Mouse (Mus musculus): ENCODE measurements around the gene Tnrc6b. TPM values are rescaled to one million over a fixed set of nuclear protein-coding genes. Genes with fewer than 3 reads are reported as not detected.

Tnrc6b gene
- polyA plus RNA-seq, 1 experiment from 2014 or later = 22.1 TPM

DNA sequence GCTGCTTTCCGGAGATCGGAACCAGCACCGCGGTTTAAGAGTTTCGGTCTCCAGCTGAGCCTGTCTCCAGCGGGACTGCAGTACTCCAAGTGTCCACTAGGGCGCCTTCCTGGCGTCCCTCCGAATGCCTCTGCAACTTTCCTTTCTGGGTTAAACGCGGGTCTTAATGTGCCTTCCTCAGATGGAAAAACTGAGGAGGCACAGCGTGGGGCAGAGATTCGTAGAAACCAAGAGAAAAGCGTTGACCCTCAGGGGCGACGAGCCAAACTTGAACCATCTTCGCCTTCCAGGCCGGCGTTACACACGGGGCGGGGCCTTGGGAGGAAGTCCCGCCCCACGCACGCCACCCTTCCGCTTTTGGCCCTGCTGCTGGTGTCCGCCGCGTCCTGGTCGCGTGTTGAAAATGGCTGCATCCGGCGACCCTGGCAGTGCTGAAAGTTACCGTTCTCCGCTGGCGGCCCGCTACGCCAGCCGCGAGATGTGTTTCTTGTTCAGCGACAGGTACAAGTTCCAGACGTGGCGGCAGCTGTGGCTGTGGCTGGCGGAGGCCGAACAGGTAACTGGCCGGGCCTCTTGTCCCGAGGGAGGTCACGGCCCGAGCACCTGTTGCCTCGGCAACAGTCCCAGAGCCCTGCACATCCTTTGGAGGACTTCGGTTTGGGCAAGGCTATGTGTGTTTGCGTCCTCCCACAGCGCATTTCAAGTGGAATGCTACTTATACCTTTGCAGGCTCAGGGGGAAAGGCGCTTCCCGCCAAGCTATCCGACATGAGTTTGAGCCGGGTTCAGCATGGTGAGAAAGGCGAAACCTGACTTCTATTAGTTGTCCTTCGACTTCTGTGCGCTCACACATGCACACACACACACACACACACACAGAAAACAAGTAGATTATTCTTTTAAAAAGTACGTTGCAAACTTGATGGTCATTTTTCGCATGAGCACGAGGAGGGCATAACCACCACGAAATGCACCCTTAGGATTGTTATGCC, 237.3 kb downstream of the Tnrc6b start, which contains the start of gene Adsl:
Adsl (plus strand) TSS at position 346 of the 991 bp plus-strand sequence.
- Histone ChIP-seq H3K27ac (ENCODE audit: low read length) (peak within 1 kb of the TSS; percentile 69), H3K27me3 (ENCODE audit: control insufficient read depth, insufficient read depth, low read depth, low read length) (no peaks in the 10 kb centered on the region), H3K9ac (ENCODE audit: low read depth, low read length) (peak within 1 kb of the TSS; percentile 79), H3K36me3 (ENCODE audit: control insufficient read depth, insufficient read depth) (peaks cover 4% of the 10 kb centered on the region), H3K4me1 (ENCODE audit: control insufficient read depth, low read depth, low read length) (peaks cover 15% of the 10 kb centered on the region), H3K4me3 (ENCODE audit: low read depth, low read length) (peak within 1 kb of the TSS; percentile 93), H3K4me2 (ENCODE audit: low read depth, low read length) (peak within 1 kb of the TSS; percentile 73), H3K9me3 (replicated peaks; ENCODE audit: control insufficient read depth, low read length) (no peaks in the 10 kb centered on the region)
- peak; percentile 95 for ATAC-seq (ENCODE audit: low read depth)
- under 1% methylated on average over 63 of the region's 63 CpGs for WGBS (ENCODE audit: insufficient replicate concordance)

DNA sequence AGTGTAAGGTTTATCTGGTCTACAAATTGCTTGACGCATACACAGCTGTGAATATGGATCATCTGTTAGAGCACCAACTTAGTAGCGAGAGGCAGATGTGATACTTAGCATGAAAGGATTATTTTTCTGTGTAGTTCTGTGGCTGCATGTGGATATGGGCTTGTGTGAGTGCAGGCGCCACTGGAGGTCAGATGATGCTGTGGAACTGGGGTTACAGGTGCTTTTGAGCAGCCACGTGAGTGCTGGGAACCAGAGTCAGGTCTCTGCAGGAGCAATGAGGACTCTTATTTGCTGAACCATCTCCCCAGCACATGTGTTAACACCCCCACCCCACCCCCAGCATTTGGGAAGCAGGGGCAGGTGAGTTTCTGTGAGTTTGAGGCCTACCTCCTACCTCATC, 238.3 kb downstream of the Tnrc6b start:
- Histone ChIP-seq H3K4me3 (ENCODE audit: low read depth, low read length) (peak overlapping the region; percentile 93), H3K27me3 (ENCODE audit: control insufficient read depth, insufficient read depth, low read depth, low read length) (no peaks in the 10 kb centered on the region), H3K27ac (ENCODE audit: low read length) (no peak overlapping the region), H3K4me1 (ENCODE audit: control insufficient read depth, low read depth, low read length) (peaks cover 15% of the 10 kb centered on the region), H3K9ac (ENCODE audit: low read depth, low read length) (peak overlapping the region; percentile 79), H3K9me3 (replicated peaks; ENCODE audit: control insufficient read depth, low read length) (no peaks in the 10 kb centered on the region), H3K4me2 (ENCODE audit: low read depth, low read length) (peak overlapping the region; percentile 73), H3K36me3 (ENCODE audit: control insufficient read depth, insufficient read depth) (peaks cover 14% of the 10 kb centered on the region)
- no peak for ATAC-seq (ENCODE audit: low read depth)
- WGBS (ENCODE audit: insufficient replicate concordance) = 24% methylated on average over 4 of the region's 4 CpGs

GRCm38 (mm10) chr15:80950055-80950454, 238.9 kb downstream of the Tnrc6b start:
- 73% methylated on average over 7 of the region's 7 CpGs for WGBS (ENCODE audit: insufficient replicate concordance)
- Histone ChIP-seq H3K4me1 (ENCODE audit: control insufficient read depth, low read depth, low read length) (peaks cover 15% of the 10 kb centered on the region), H3K27me3 (ENCODE audit: control insufficient read depth, insufficient read depth, low read depth, low read length) (no peaks in the 10 kb centered on the region), H3K9me3 (replicated peaks; ENCODE audit: control insufficient read depth, low read length) (no peaks in the 10 kb centered on the region), H3K4me2 (ENCODE audit: low read depth, low read length) (peak overlapping the region; percentile 73; the same call in 1 of the 2 replicates), H3K27ac (ENCODE audit: low read length) (no peak overlapping the region), H3K9ac (ENCODE audit: low read depth, low read length) (no peak overlapping the region), H3K4me3 (ENCODE audit: low read depth, low read length) (no peak overlapping the region), H3K36me3 (ENCODE audit: control insufficient read depth, insufficient read depth) (peaks cover 19% of the 10 kb centered on the region)
- no peak for ATAC-seq (ENCODE audit: low read depth)

GRCm38 (mm10) chr15:80953971-80954370, 242.9 kb downstream of the Tnrc6b start:
- Histone ChIP-seq H3K4me3 (ENCODE audit: low read depth, low read length) (no peak overlapping the region), H3K4me1 (ENCODE audit: control insufficient read depth, low read depth, low read length) (peaks cover 11% of the 10 kb centered on the region), H3K4me2 (ENCODE audit: low read depth, low read length) (no peak overlapping the region), H3K36me3 (ENCODE audit: control insufficient read depth, insufficient read depth) (peaks cover 34% of the 10 kb centered on the region), H3K27ac (ENCODE audit: low read length) (no peak overlapping the region), H3K9me3 (replicated peaks; ENCODE audit: control insufficient read depth, low read length) (no peaks in the 10 kb centered on the region), H3K9ac (ENCODE audit: low read depth, low read length) (no peak overlapping the region), H3K27me3 (ENCODE audit: control insufficient read depth, insufficient read depth, low read depth, low read length) (no peaks in the 10 kb centered on the region)
- ATAC-seq (ENCODE audit: low read depth) = no peak
- WGBS (ENCODE audit: insufficient replicate concordance) = 76% methylated on average over 9 of the region's 9 CpGs

DNA sequence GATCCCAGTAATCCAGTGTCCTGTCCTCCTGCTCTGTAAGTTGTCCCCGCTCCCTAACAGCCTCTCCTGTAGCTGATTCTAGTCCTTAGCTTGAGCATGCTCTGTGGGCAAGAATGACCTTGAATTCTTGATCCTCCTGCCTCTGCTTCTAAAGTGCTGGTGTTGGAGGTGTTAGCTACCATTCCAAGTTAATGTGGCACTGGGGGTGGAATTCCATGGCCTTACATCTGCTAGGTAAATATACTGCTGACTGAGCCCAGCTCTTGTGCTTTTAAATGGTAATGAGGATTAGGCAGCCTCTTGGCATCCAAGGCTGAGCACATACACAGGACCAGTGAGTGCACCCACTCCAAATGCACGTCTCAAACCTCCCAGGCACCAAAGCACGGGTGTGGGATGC, 243.7 kb downstream of the Tnrc6b start:
- Histone ChIP-seq H3K9ac (ENCODE audit: low read depth, low read length) (no peak overlapping the region), H3K36me3 (ENCODE audit: control insufficient read depth, insufficient read depth) (peaks cover 34% of the 10 kb centered on the region), H3K9me3 (replicated peaks; ENCODE audit: control insufficient read depth, low read length) (no peaks in the 10 kb centered on the region), H3K4me1 (ENCODE audit: control insufficient read depth, low read depth, low read length) (peaks cover 3% of the 10 kb centered on the region), H3K4me2 (ENCODE audit: low read depth, low read length) (no peak overlapping the region), H3K4me3 (ENCODE audit: low read depth, low read length) (no peak overlapping the region), H3K27ac (ENCODE audit: low read length) (no peak overlapping the region), H3K27me3 (ENCODE audit: control insufficient read depth, insufficient read depth, low read depth, low read length) (no peaks in the 10 kb centered on the region)
- no peak for ATAC-seq (ENCODE audit: low read depth)
- 76% methylated on average over 3 of the region's 3 CpGs for WGBS (ENCODE audit: insufficient replicate concordance)

DNA sequence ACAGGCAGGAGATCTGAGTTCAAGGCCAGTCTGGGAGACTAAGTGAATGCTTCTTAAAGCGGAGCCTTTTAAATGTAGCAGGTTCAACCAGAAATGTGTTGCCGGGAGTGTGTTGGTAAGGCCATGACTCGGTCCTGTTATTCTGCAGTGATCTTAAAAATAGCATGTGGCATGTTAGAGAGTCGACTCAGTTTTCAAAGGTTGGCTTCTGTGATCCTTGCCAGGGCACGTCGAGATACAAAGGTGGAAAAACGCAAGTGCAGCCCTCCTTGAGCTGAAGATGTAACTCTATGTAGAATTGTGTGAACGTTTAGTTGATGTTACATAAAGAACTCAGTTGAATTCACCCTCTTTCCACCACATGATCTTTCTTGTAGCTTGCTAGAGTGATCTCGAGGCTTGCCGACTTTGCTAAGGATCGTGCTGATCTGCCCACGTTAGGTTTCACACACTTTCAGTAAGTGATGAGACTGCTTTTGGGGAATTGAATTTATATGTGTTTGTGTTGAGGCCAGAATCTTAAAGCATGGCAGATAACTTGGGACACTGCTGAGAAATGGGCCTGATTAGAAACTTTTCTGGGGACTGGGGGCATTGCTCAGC, 244.8 kb downstream of the Tnrc6b start:
- ATAC-seq (ENCODE audit: low read depth) = no peak
- Histone ChIP-seq H3K36me3 (ENCODE audit: control insufficient read depth, insufficient read depth) (peaks cover 37% of the 10 kb centered on the region), H3K27me3 (ENCODE audit: control insufficient read depth, insufficient read depth, low read depth, low read length) (no peaks in the 10 kb centered on the region), H3K9ac (ENCODE audit: low read depth, low read length) (no peak overlapping the region), H3K4me3 (ENCODE audit: low read depth, low read length) (no peak overlapping the region), H3K4me1 (ENCODE audit: control insufficient read depth, low read depth, low read length) (no peaks in the 10 kb centered on the region), H3K4me2 (ENCODE audit: low read depth, low read length) (no peak overlapping the region), H3K9me3 (replicated peaks; ENCODE audit: control insufficient read depth, low read length) (no peaks in the 10 kb centered on the region), H3K27ac (ENCODE audit: low read length) (no peak overlapping the region)
- 83% methylated on average over 12 of the region's 12 CpGs for WGBS (ENCODE audit: insufficient replicate concordance)

- H3K36me3 ChIP-seq (ENCODE audit: control insufficient read depth, insufficient read depth) = peaks cover 24% of the 10 kb centered on the region
- no peak overlapping the region for H3K27ac ChIP-seq (ENCODE audit: low read length)
These were observed 258.3 kb downstream of the Tnrc6b start for GRCm38 (mm10) chr15:80969371-80969770.

GRCm38 (mm10) chr15:80974311-80974710, 263.2 kb downstream of the Tnrc6b start:
- Histone ChIP-seq H3K9ac (ENCODE audit: low read depth, low read length) (no peak overlapping the region), H3K9me3 (replicated peaks; ENCODE audit: control insufficient read depth, low read length) (no peaks in the 10 kb centered on the region), H3K4me1 (ENCODE audit: control insufficient read depth, low read depth, low read length) (peaks cover 13% of the 10 kb centered on the region), H3K27me3 (ENCODE audit: control insufficient read depth, insufficient read depth, low read depth, low read length) (no peaks in the 10 kb centered on the region), H3K36me3 (ENCODE audit: control insufficient read depth, insufficient read depth) (peaks cover 2% of the 10 kb centered on the region; the same call in 1 of the 2 replicates), H3K27ac (ENCODE audit: low read length) (no peak overlapping the region), H3K4me2 (ENCODE audit: low read depth, low read length) (no peak overlapping the region), H3K4me3 (ENCODE audit: low read depth, low read length) (no peak overlapping the region)
- 44% methylated on average over 5 of the region's 5 CpGs for WGBS (ENCODE audit: insufficient replicate concordance)
- no peak for ATAC-seq (ENCODE audit: low read depth)

More at GRCm38 (mm10) chr15:80969371-80969770, 258.3 kb downstream of the Tnrc6b start:
- no peak for ATAC-seq (ENCODE audit: low read depth)
- Histone ChIP-seq H3K9ac (ENCODE audit: low read depth, low read length) (no peak overlapping the region), H3K9me3 (replicated peaks; ENCODE audit: control insufficient read depth, low read length) (no peaks in the 10 kb centered on the region), H3K4me3 (ENCODE audit: low read depth, low read length) (no peak overlapping the region), H3K27me3 (ENCODE audit: control insufficient read depth, insufficient read depth, low read depth, low read length) (no peaks in the 10 kb centered on the region), H3K4me1 (ENCODE audit: control insufficient read depth, low read depth, low read length) (no peaks in the 10 kb centered on the region), H3K4me2 (ENCODE audit: low read depth, low read length) (no peak overlapping the region)
- 56% methylated on average over 1 of the region's 1 CpGs for WGBS (ENCODE audit: insufficient replicate concordance)

DNA sequence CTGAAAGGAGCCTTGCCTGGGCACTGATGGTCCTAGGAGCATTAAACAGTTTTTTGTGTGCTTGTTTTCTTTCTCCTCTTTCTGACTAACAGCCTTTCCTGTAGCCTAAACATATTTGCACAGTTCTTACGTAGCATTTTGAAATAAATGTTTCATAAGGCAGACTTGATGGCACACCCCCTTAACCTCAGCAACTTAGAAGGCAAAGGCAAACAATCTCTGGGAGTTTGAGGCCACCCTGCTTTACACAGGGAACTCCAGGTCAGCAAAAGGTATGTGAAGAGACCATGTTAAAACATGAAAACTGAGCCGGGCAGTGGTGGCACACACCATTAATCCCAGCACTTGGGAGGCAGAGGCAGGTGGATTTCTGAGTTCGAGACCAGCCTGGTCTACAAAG, 264.6 kb downstream of the Tnrc6b start:
- 68% methylated on average over 3 of the region's 3 CpGs for WGBS (ENCODE audit: insufficient replicate concordance)
- no peak overlapping the region for H3K27ac ChIP-seq (ENCODE audit: low read length)
- H3K9me3 ChIP-seq (replicated peaks; ENCODE audit: control insufficient read depth, low read length) = no peaks in the 10 kb centered on the region
- H3K4me2 ChIP-seq (ENCODE audit: low read depth, low read length) = no peak overlapping the region
- H3K4me3 ChIP-seq (ENCODE audit: low read depth, low read length) = no peak overlapping the region
- H3K36me3 ChIP-seq (ENCODE audit: control insufficient read depth, insufficient read depth) = no peaks in the 10 kb centered on the region
- ATAC-seq (ENCODE audit: low read depth) = no peak
- H3K9ac ChIP-seq (ENCODE audit: low read depth, low read length) = no peak overlapping the region
- H3K4me1 ChIP-seq (ENCODE audit: control insufficient read depth, low read depth, low read length) = peaks cover 16% of the 10 kb centered on the region
- no peaks in the 10 kb centered on the region for H3K27me3 ChIP-seq (ENCODE audit: control insufficient read depth, insufficient read depth, low read depth, low read length)

All from liver, embryonic 16.5 days (tissue).